Mouse (Mus musculus) testis, adult 2 months (tissue): Measurements from ENCODE around the gene Olfr1424.

Source experiments
- CTCF ChIP-seq: fragments of 200-500 bp; IDR thresholded peaks from 2 replicates; pipeline ENCODE4 v1.5.1; 2012; ENCODE audit warnings: low read depth, mild to moderate bottlenecking, inconsistent platforms, low read length, moderate library complexity; ENCODE audit not compliant: control insufficient read depth, insufficient read depth, insufficient replicate concordance
- POLR2A ChIP-seq: fragments of 200-500 bp; IDR thresholded peaks from 2 replicates; pipeline ENCODE4 v1.6.1; 2012; ENCODE audit warnings: low read depth, mild to moderate bottlenecking, inconsistent platforms, low read length, moderate library complexity; ENCODE audit not compliant: control insufficient read depth

DNA sequence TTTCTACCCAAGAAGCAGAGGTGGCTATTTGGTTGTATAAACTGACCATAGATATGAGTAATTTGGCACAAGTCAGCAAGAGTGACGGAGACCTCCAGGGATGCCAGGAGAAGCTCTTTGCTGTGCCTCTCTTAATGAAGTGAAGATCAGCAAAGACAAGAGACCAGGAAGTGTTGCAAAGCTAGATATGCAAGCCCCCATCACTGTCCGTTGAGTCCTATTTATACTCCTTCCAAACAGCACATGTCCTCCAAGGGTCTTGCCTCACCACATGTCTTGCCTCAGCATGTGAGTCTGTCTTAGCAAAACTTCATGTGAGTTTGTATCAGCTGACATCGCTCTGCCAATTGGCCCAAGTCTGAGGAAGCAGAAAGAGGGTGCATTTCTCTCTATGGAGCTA, 37.1 kb downstream of the Olfr1424 start:
- TF ChIP-seq CTCF (no peak), POLR2A (no peak)
